In genomic region chr11:5836126-5836525, GRCm38 (mm10) we compare ENCODE assay signal across 8 mouse cellular contexts. TPM values are rescaled to one million over a fixed set of nuclear protein-coding genes. Genes with fewer than 3 reads are reported as not detected.
DNase-seq lines count a peak whose midpoint lies in the region; ATAC-seq and TF ChIP-seq lines count a peak whose summit lies in the region.

No protein-coding gene starts in this region.

- 0 out of 2 replicates have a peak, but pooled peaks have one; percentile 23 for ATAC-seq in intestine, postnatal 0 days
- ATAC-seq in intestine, embryonic 16.5 days: no peak
- ATAC-seq in forebrain, embryonic 14.5 days: no peak

- TF ChIP-seq CTCF in intestine, postnatal 0 days (IDR thresholded peaks at IDR 0.05; ENCODE audit: low read depth): peak; percentile 72

- no peak overlapping the region for H3K4me3 ChIP-seq in intestine, postnatal 0 days (ENCODE audit: low read depth, low read length)
- no peak overlapping the region for H3K4me3 ChIP-seq in intestine, embryonic 16.5 days (ENCODE audit: low read length)
- no peak overlapping the region for H3K4me3 ChIP-seq in forebrain, embryonic 14.5 days (ENCODE audit: low read depth, low read length)

- H3K27me3 ChIP-seq in intestine, postnatal 0 days (replicated peaks; ENCODE audit: control insufficient read depth, insufficient read depth, low read length): no peaks in the 10 kb centered on the region
- H3K27me3 ChIP-seq in intestine, embryonic 16.5 days (replicated peaks; ENCODE audit: control insufficient read depth, insufficient read depth, low read length): no peaks in the 10 kb centered on the region
- no peaks in the 10 kb centered on the region for H3K27me3 ChIP-seq in forebrain, embryonic 14.5 days (replicated peaks; ENCODE audit: control insufficient read depth, insufficient read depth, low read length)

- H3K27ac ChIP-seq in intestine, postnatal 0 days (ENCODE audit: low read depth, low read length): no peak overlapping the region
- H3K27ac ChIP-seq in intestine, embryonic 16.5 days (ENCODE audit: low read length): no peak overlapping the region
- H3K27ac ChIP-seq in forebrain, embryonic 14.5 days (ENCODE audit: low read depth, low read length): no peak overlapping the region

- peaks cover 7% of the 10 kb centered on the region; the same call in 1 of the 2 replicates for H3K4me1 ChIP-seq in intestine, postnatal 0 days (replicated peaks; ENCODE audit: control insufficient read depth, insufficient read depth, low read length)
- H3K4me1 ChIP-seq in intestine, embryonic 16.5 days (ENCODE audit: control insufficient read depth, insufficient read depth, low read length): peaks cover 4% of the 10 kb centered on the region
- no peaks in the 10 kb centered on the region; the same call in 1 of the 2 replicates for H3K4me1 ChIP-seq in forebrain, embryonic 14.5 days (ENCODE audit: control insufficient read depth, insufficient read depth, low read length)

- H3K36me3 ChIP-seq in intestine, postnatal 0 days (ENCODE audit: control insufficient read depth, insufficient read depth): peaks cover 44% of the 10 kb centered on the region
- H3K36me3 ChIP-seq in intestine, embryonic 16.5 days (ENCODE audit: control insufficient read depth, insufficient read depth, low read length): peaks cover 9% of the 10 kb centered on the region; the same call in 1 of the 2 replicates
- H3K36me3 ChIP-seq in forebrain, embryonic 14.5 days (ENCODE audit: control insufficient read depth, insufficient read depth, low read length): peaks cover 15% of the 10 kb centered on the region; the same call in 1 of the 2 replicates

- no peak overlapping the region for H3K4me2 ChIP-seq in intestine, postnatal 0 days (replicated peaks; ENCODE audit: low read depth)
- H3K4me2 ChIP-seq in intestine, embryonic 16.5 days (ENCODE audit: low read depth, low read length): no peak overlapping the region
- H3K4me2 ChIP-seq in forebrain, embryonic 14.5 days (ENCODE audit: low read length): no peak overlapping the region

- H3K9me3 ChIP-seq in intestine, postnatal 0 days (ENCODE audit: control insufficient read depth): no peaks in the 10 kb centered on the region
- H3K9me3 ChIP-seq in intestine, embryonic 16.5 days (ENCODE audit: control insufficient read depth, low read length): no peaks in the 10 kb centered on the region
- no peaks in the 10 kb centered on the region for H3K9me3 ChIP-seq in forebrain, embryonic 14.5 days (replicated peaks; ENCODE audit: control insufficient read depth, low read length)

- 53% methylated on average over 1 of the region's 1 CpGs for WGBS in intestine, postnatal 0 days
- 74% methylated on average over 1 of the region's 1 CpGs for WGBS in intestine, embryonic 16.5 days
- 48% methylated on average over 1 of the region's 1 CpGs for WGBS in forebrain, embryonic 14.5 days

- DNase-seq in 416B (ENCODE audit: low read depth) (peak; percentile 61), ES-CJ7 (ENCODE audit: low read depth, low spot score) (peak; percentile 38)
- peak; percentile 20 for DNase-seq in forebrain, embryonic 14.5 days (ENCODE audit: low spot score)
- DNase-seq in right cerebral cortex, postnatal 4 days: no peak
- no peak for DNase-seq in natural killer cell, adult 2 months (ENCODE audit: low spot score in 2 of 2)
- DNase-seq in frontal cortex, postnatal 14 days (ENCODE audit: low spot score in 2 of 2): no peak

- no peak overlapping the region; the same call in 1 of the 2 replicates for H3K9ac ChIP-seq in intestine, postnatal 0 days (ENCODE audit: low read depth, low read length)
- no peak overlapping the region for H3K9ac ChIP-seq in intestine, embryonic 16.5 days (ENCODE audit: low read depth, low read length)
- no peak overlapping the region for H3K9ac ChIP-seq in forebrain, embryonic 14.5 days (ENCODE audit: low read length)

RNA-seq across cellular contexts. Expression of gene Polm, which starts 1.7 kb away (rescaled TPM):
- polyA plus RNA-seq in intestine, postnatal 0 days (2015; fragmentation: Nextera tagmentation; extraction: Ambion mirVana): 9.0 and 9.2 TPM in 2 replicates
- polyA plus RNA-seq in intestine, embryonic 16.5 days (2015; fragmentation: Nextera tagmentation; extraction: Ambion mirVana): 12.5 and 13.3 TPM in 2 replicates
- 3.9 and 5.3 TPM in 2 replicates for polyA plus RNA-seq in forebrain, embryonic 14.5 days (2014; fragmentation: Nextera tagmentation; extraction: Ambion mirVana)

RNA-seq across cellular contexts. Expression of gene Aebp1, which starts 25.6 kb away (rescaled TPM):
- polyA plus RNA-seq in intestine, postnatal 0 days (2015; fragmentation: Nextera tagmentation; extraction: Ambion mirVana): 15.0 and 15.8 TPM in 2 replicates
- 38.4 and 39.7 TPM in 2 replicates for polyA plus RNA-seq in intestine, embryonic 16.5 days (2015; fragmentation: Nextera tagmentation; extraction: Ambion mirVana)
- 6.8 and 13.0 TPM in 2 replicates for polyA plus RNA-seq in forebrain, embryonic 14.5 days (2014; fragmentation: Nextera tagmentation; extraction: Ambion mirVana)

RNA-seq across cellular contexts. Expression of gene Pgam2, which starts 32.6 kb away (rescaled TPM):
- polyA plus RNA-seq in intestine, postnatal 0 days (2015; fragmentation: Nextera tagmentation; extraction: Ambion mirVana): 9.9 and 10.1 TPM in 2 replicates
- polyA plus RNA-seq in intestine, embryonic 16.5 days (2015; fragmentation: Nextera tagmentation; extraction: Ambion mirVana): 17.8 and 23.4 TPM in 2 replicates
- polyA plus RNA-seq in forebrain, embryonic 14.5 days (2014; fragmentation: Nextera tagmentation; extraction: Ambion mirVana): 2.1 TPM in 2 replicates

RNA-seq across cellular contexts. Expression of gene Pold2, which starts 42.0 kb away (rescaled TPM):
- polyA plus RNA-seq in intestine, postnatal 0 days (2015; fragmentation: Nextera tagmentation; extraction: Ambion mirVana): 32.3 and 32.7 TPM in 2 replicates
- polyA plus RNA-seq in intestine, embryonic 16.5 days (2015; fragmentation: Nextera tagmentation; extraction: Ambion mirVana): 119 and 141 TPM in 2 replicates
- polyA plus RNA-seq in forebrain, embryonic 14.5 days (2014; fragmentation: Nextera tagmentation; extraction: Ambion mirVana): 65.0 and 73.0 TPM in 2 replicates

RNA-seq across cellular contexts. Expression of gene Dbnl, which starts 47.8 kb away (rescaled TPM):
- 93.0 and 99.7 TPM in 2 replicates for polyA plus RNA-seq in intestine, postnatal 0 days (2015; fragmentation: Nextera tagmentation; extraction: Ambion mirVana)
- polyA plus RNA-seq in intestine, embryonic 16.5 days (2015; fragmentation: Nextera tagmentation; extraction: Ambion mirVana): 141 and 147 TPM in 2 replicates
- polyA plus RNA-seq in forebrain, embryonic 14.5 days (2014; fragmentation: Nextera tagmentation; extraction: Ambion mirVana): 100 and 136 TPM in 2 replicates

Comparison
In these comparisons a context has a peak if more than half of its experiments do, and no peak if none do; other contexts are left out.
1. DNase-seq: peak in 416B (single experiment), ES-CJ7 (single experiment) and forebrain, embryonic 14.5 days (single experiment); none in right cerebral cortex, postnatal 4 days (single experiment), natural killer cell, adult 2 months (0 of 2) and frontal cortex, postnatal 14 days (0 of 2).